Mouse (Mus musculus) limb, embryonic 11.5 days (tissue): Measurements from ENCODE around the gene Lce1a1. TPM values are rescaled to one million over a fixed set of nuclear protein-coding genes. Genes with fewer than 3 reads are reported as not detected.
"Not testable (repeated sequence)": the region's sequence is repeated elsewhere in the genome, so short reads cannot be mapped to it uniquely, and the experiment has no call there.

Experiments
- ATAC-seq: fragments of 200-750 bp; cut with Nextera tagmentation; 2 replicates; pipeline ENCODE4 v1.8.0; 2017; ENCODE audit warnings: low read depth; ENCODE audit not compliant: insufficient number of reproducible peaks, low FRiP score, low TSS enrichment
- DNase-seq: peaks from one replicate; pipeline ENCODE4 v3.0.0-alpha.2; 2015; ENCODE audit warnings: low spot score
- H3K27ac ChIP-seq: fragments of 300-500 bp; sonication (generic); replicated peaks from 2 replicates; pipeline ENCODE4 v1.5.1; 2014; ENCODE audit warnings: low read depth, mild to moderate bottlenecking, low read length
- H3K27me3 ChIP-seq: fragments of 300-500 bp; sonication (generic); 2 replicates; pipeline ENCODE4 v1.6.1; 2014; ENCODE audit warnings: mild to moderate bottlenecking, low read length, mixed read lengths; ENCODE audit not compliant: control insufficient read depth, insufficient read depth
- H3K36me3 ChIP-seq: fragments of 300-500 bp; sonication (generic); 2 replicates; pipeline ENCODE4 v1.6.1; 2014; ENCODE audit warnings: mild to moderate bottlenecking, low read length, moderate library complexity, mixed read lengths; ENCODE audit not compliant: control insufficient read depth, insufficient read depth
- H3K4me1 ChIP-seq: fragments of 300-500 bp; sonication (generic); 2 replicates; pipeline ENCODE4 v1.6.1; 2014; ENCODE audit warnings: low read length, mixed read lengths; ENCODE audit not compliant: control insufficient read depth, insufficient read depth
- H3K4me2 ChIP-seq: fragments of 300-500 bp; sonication (generic); 2 replicates; pipeline ENCODE4 v1.6.1; 2014; ENCODE audit warnings: low read depth, mild to moderate bottlenecking, moderate library complexity; ENCODE audit not compliant: severe bottlenecking
- H3K4me3 ChIP-seq: fragments of 300-500 bp; sonication (generic); 2 replicates; pipeline ENCODE4 v1.5.1; 2014; ENCODE audit warnings: low read depth, low read length
- H3K9ac ChIP-seq: fragments of 300-500 bp; sonication (generic); 2 replicates; pipeline ENCODE4 v1.6.1; 2014; ENCODE audit warnings: mild to moderate bottlenecking, low read length
- H3K9me3 ChIP-seq: fragments of 300-500 bp; sonication (generic); 2 replicates; pipeline ENCODE4 v1.6.1; 2016; ENCODE audit warnings: low read length; ENCODE audit not compliant: control insufficient read depth
- WGBS: fragments of 180-500 bp; shearing (Covaris S2); extraction: QIAGEN DNeasy Blood & Tissue Kit; methylation state at CpG from one replicate; pipeline ENCODE4 v1.1.7; 2014; 5-methylcytosine and 5-hydroxymethylcytosine counted together
- polyA plus RNA-seq: library from polyadenylated mRNA; unstranded; fragments of >200 nt; fragmentation: Nextera tagmentation; extraction: Ambion mirVana; gene quantifications from 2 replicates; pipeline ENCODE4 v1.2.1, GENCODE M21; 2014

The Lce1a1 gene
- polyA plus RNA-seq, result not detected in 2 replicates

GRCm38 (mm10) chr3:92648207-92648606 lies at the start of gene Lce1a1:
Gene Lce1a1 (minus strand): TSS chr3:92648307.
- Histone ChIP-seq H3K27me3 (no peaks in the 10 kb centered on the region), H3K4me3 (no peak within 1 kb of the TSS), H3K27ac (no peak within 1 kb of the TSS), H3K4me1 (no peaks in the 10 kb centered on the region), H3K9ac (no peak within 1 kb of the TSS), H3K36me3 (no peaks in the 10 kb centered on the region), H3K4me2 (no peak within 1 kb of the TSS), H3K9me3 (no peaks in the 10 kb centered on the region)
- DNase-seq (no peak), ATAC-seq (no peak)
- 90% methylated on average over 1 of the region's 1 CpGs for WGBS

GRCm38 (mm10) chr3:92694613-92695012 lies 46.5 kb upstream of the Lce1a1 start:
- 50% methylated on average over 1 of the region's 1 CpGs for WGBS
- Histone ChIP-seq H3K4me1 (no peaks in the 10 kb centered on the region), H3K27ac (no peak overlapping the region), H3K4me3 (no peak overlapping the region), H3K27me3 (no peaks in the 10 kb centered on the region), H3K9me3 (no peaks in the 10 kb centered on the region), H3K9ac (no peak overlapping the region), H3K4me2 (no peak overlapping the region), H3K36me3 (no peaks in the 10 kb centered on the region)
- ATAC-seq (no peak), DNase-seq (no peak)

- no peaks in the 10 kb centered on the region for H3K27me3 ChIP-seq
- no peak overlapping the region for H3K4me2 ChIP-seq
- no peaks in the 10 kb centered on the region for H3K4me1 ChIP-seq
- H3K4me3 ChIP-seq, result no peak overlapping the region
- DNase-seq (no peak), ATAC-seq (no peak)
- no peak overlapping the region for H3K27ac ChIP-seq
- H3K9me3 ChIP-seq, result no peaks in the 10 kb centered on the region
- H3K36me3 ChIP-seq, result no peaks in the 10 kb centered on the region
- no peak overlapping the region for H3K9ac ChIP-seq
Observed at GRCm38 (mm10) chr3:92691688-92692087, 43.6 kb upstream of the Lce1a1 start.

GRCm38 (mm10) chr3:92689154-92689553 lies 41.0 kb upstream of the Lce1a1 start:
- WGBS, result 70% methylated on average over 16 of the region's 16 CpGs

GRCm38 (mm10) chr3:92687110-92687509 lies 39.0 kb upstream of the Lce1a1 start, which contains the start of gene Lce1d:
Gene Lce1d (minus strand): TSS chr3:92687210.
- H3K9me3 ChIP-seq, result no peaks in the 10 kb centered on the region
- ATAC-seq (no peak), DNase-seq (no peak)
- H3K4me2 ChIP-seq, result no peak within 1 kb of the TSS
- H3K27me3 ChIP-seq, result no peaks in the 10 kb centered on the region
- no peak within 1 kb of the TSS for H3K9ac ChIP-seq
- H3K4me1 ChIP-seq, result no peaks in the 10 kb centered on the region
- no peaks in the 10 kb centered on the region for H3K36me3 ChIP-seq
- H3K27ac ChIP-seq, result no peak within 1 kb of the TSS
- no peak within 1 kb of the TSS for H3K4me3 ChIP-seq
- WGBS, result 62% methylated on average over 2 of the region's 2 CpGs

More at GRCm38 (mm10) chr3:92689154-92689553, 41.0 kb upstream of the Lce1a1 start:
- H3K4me1 ChIP-seq, H3K4me3 ChIP-seq, ATAC-seq, H3K4me2 ChIP-seq, H3K9me3 ChIP-seq, H3K27me3 ChIP-seq, DNase-seq, H3K36me3 ChIP-seq, H3K27ac ChIP-seq, H3K9ac ChIP-seq: not testable (repeated sequence)

- WGBS, result 87% methylated on average over 4 of the region's 4 CpGs
- Histone ChIP-seq H3K4me1 (no peaks in the 10 kb centered on the region), H3K9me3 (no peaks in the 10 kb centered on the region), H3K9ac (no peak within 1 kb of the TSS), H3K36me3 (no peaks in the 10 kb centered on the region), H3K4me3 (no peak within 1 kb of the TSS), H3K27ac (no peak within 1 kb of the TSS), H3K27me3 (no peaks in the 10 kb centered on the region), H3K4me2 (no peak within 1 kb of the TSS)
- DNase-seq, result no peak
- ATAC-seq, result no peak
Observed at GRCm38 (mm10) chr3:92678947-92679346, 30.8 kb upstream of the Lce1a1 start, which contains the start of gene Lce1c. Gene Lce1c (plus strand): TSS chr3:92679247.

- H3K9ac ChIP-seq, result no peak within 1 kb of the TSS
- H3K27me3 ChIP-seq, result no peaks in the 10 kb centered on the region
- H3K27ac ChIP-seq, result no peak within 1 kb of the TSS
- no peaks in the 10 kb centered on the region for H3K36me3 ChIP-seq
- no peak within 1 kb of the TSS for H3K4me2 ChIP-seq
- no peak within 1 kb of the TSS for H3K4me3 ChIP-seq
- no peaks in the 10 kb centered on the region for H3K9me3 ChIP-seq
- ATAC-seq (no peak), DNase-seq (no peak)
- no peaks in the 10 kb centered on the region for H3K4me1 ChIP-seq
Observed at GRCm38 (mm10) chr3:92670215-92670614, 22.1 kb upstream of the Lce1a1 start, which contains the start of gene Lce1a2. Gene Lce1a2 (minus strand): TSS chr3:92670315.

- Histone ChIP-seq H3K4me1 (no peaks in the 10 kb centered on the region), H3K36me3 (no peaks in the 10 kb centered on the region), H3K9ac (no peak within 1 kb of the TSS), H3K4me2 (no peak within 1 kb of the TSS), H3K27ac (no peak within 1 kb of the TSS), H3K9me3 (no peaks in the 10 kb centered on the region), H3K4me3 (no peak within 1 kb of the TSS), H3K27me3 (no peaks in the 10 kb centered on the region)
- no peak for ATAC-seq
- no peak for DNase-seq
Observed at GRCm38 (mm10) chr3:92656826-92657225, 8.7 kb upstream of the Lce1a1 start, which contains the start of gene Lce1b. Gene Lce1b (minus strand): TSS chr3:92656926.

- no peak overlapping the region for H3K4me2 ChIP-seq
- H3K9ac ChIP-seq, result no peak overlapping the region
- H3K27me3 ChIP-seq, result no peaks in the 10 kb centered on the region
- no peak for DNase-seq
- no peak overlapping the region for H3K27ac ChIP-seq
- 88% methylated on average over 15 of the region's 15 CpGs for WGBS
- no peaks in the 10 kb centered on the region for H3K36me3 ChIP-seq
- no peaks in the 10 kb centered on the region for H3K4me1 ChIP-seq
- H3K4me3 ChIP-seq, result no peak overlapping the region
- ATAC-seq, result no peak
- H3K9me3 ChIP-seq, result no peaks in the 10 kb centered on the region
Observed at GRCm38 (mm10) chr3:92639854-92640253, 8.3 kb downstream of the Lce1a1 start.
